Mouse (Mus musculus) cerebellum, postnatal 36 days (tissue): Measurements from ENCODE around the gene Gm21773.
"Not testable (repeated sequence)": the region's sequence is repeated elsewhere in the genome, so short reads cannot be mapped to it uniquely, and the experiment has no call there.

Experiments used
- DNase-seq, 2 experiments: peaks; one replicate each; pipeline ENCODE4 v3.0.0; 2021 to 2022; ENCODE audit warnings: mixed read lengths in 2 of 2

Gene Gm21773

GRCm38 (mm10) chrY:25309260-25309659 is at the start of gene Gm21773:
Gm21773 (minus strand) TSS chrY:25309360.
- DNase-seq: not testable (repeated sequence)
